Mouse (Mus musculus) limb, embryonic 14.5 days (tissue): ENCODE data around the gene Negr1. TPM values are rescaled to one million over a fixed set of nuclear protein-coding genes. Genes with fewer than 3 reads are reported as not detected.

Experiments
- ATAC-seq: fragments of 200-750 bp; cut with Nextera tagmentation; 2 replicates; pipeline ENCODE4 v1.8.0; 2017; ENCODE audit warnings: low read depth, moderate number of reproducible peaks, moderate TSS enrichment; ENCODE audit not compliant: low FRiP score
- DNase-seq: peaks from one replicate; pipeline ENCODE4 v3.0.0-alpha.2; 2015; ENCODE audit warnings: low spot score
- H3K27ac ChIP-seq: fragments of 300-500 bp; sonication (generic); replicated peaks from 2 replicates; pipeline ENCODE4 v1.5.1; 2014; ENCODE audit warnings: low read depth, mild to moderate bottlenecking, low read length, moderate library complexity, mixed read lengths
- H3K27me3 ChIP-seq: fragments of 300-500 bp; sonication (generic); 2 replicates; pipeline ENCODE4 v1.6.1; 2014; ENCODE audit warnings: low read length, mixed read lengths; ENCODE audit not compliant: control insufficient read depth, insufficient read depth
- H3K36me3 ChIP-seq: fragments of 300-500 bp; sonication (generic); 2 replicates; pipeline ENCODE4 v1.6.1; 2014; ENCODE audit warnings: mild to moderate bottlenecking, low read length, moderate library complexity, mixed read lengths; ENCODE audit not compliant: control insufficient read depth, insufficient read depth
- H3K4me1 ChIP-seq: fragments of 300-500 bp; sonication (generic); 2 replicates; pipeline ENCODE4 v1.6.1; 2014; ENCODE audit warnings: antibody characterized with exemption, low read length, mixed read lengths; ENCODE audit not compliant: control insufficient read depth, insufficient read depth
- H3K4me2 ChIP-seq: fragments of 300-500 bp; sonication (generic); replicated peaks from 2 replicates; pipeline ENCODE4 v1.6.1; 2014; ENCODE audit warnings: low read depth, mild to moderate bottlenecking, low read length, moderate library complexity; ENCODE audit not compliant: severe bottlenecking
- H3K4me3 ChIP-seq: fragments of 300-500 bp; sonication (generic); replicated peaks from 2 replicates; pipeline ENCODE4 v1.5.1; 2014; ENCODE audit warnings: low read length
- H3K9ac ChIP-seq: fragments of 300-500 bp; sonication (generic); 2 replicates; pipeline ENCODE4 v1.6.1; 2014; ENCODE audit warnings: mild to moderate bottlenecking, low read depth, low read length, moderate library complexity; ENCODE audit not compliant: severe bottlenecking
- H3K9me3 ChIP-seq: fragments of 300-500 bp; sonication (generic); 2 replicates; pipeline ENCODE4 v1.6.1; 2016; ENCODE audit warnings: low read length; ENCODE audit not compliant: control insufficient read depth
- POLR2A ChIP-seq: fragments of 200-500 bp; IDR thresholded peaks from 2 replicates; pipeline ENCODE4 v1.8.0; 2012; ENCODE audit warnings: inconsistent platforms, mild to moderate bottlenecking, moderate library complexity, borderline replicate concordance; ENCODE audit not compliant: insufficient read depth, insufficient read length; ENCODE audit errors: extremely low read depth
- WGBS: fragments of 180-500 bp; shearing (Covaris S2); extraction: QIAGEN DNeasy Blood & Tissue Kit; methylation state at CpG from one replicate; pipeline ENCODE4 v1.1.7; 2014; 5-methylcytosine and 5-hydroxymethylcytosine counted together
- polyA plus RNA-seq, 2 experiments: library from polyadenylated mRNA; depleted of rRNA in 1 of 2; stranded (reverse) in 1 of 2; unstranded in 1 of 2; fragments of >200 nt; fragmentation: Nextera tagmentation in 1 of 2; extraction: Ambion mirVana in 1 of 2; gene quantifications; 2 replicates each; pipeline versions ENCODE4 v1.2.1 to v1.2.3; 2012 to 2014

Gene Negr1
- polyA plus RNA-seq, 2 experiments = 5.1 to 6.2 TPM

DNA sequence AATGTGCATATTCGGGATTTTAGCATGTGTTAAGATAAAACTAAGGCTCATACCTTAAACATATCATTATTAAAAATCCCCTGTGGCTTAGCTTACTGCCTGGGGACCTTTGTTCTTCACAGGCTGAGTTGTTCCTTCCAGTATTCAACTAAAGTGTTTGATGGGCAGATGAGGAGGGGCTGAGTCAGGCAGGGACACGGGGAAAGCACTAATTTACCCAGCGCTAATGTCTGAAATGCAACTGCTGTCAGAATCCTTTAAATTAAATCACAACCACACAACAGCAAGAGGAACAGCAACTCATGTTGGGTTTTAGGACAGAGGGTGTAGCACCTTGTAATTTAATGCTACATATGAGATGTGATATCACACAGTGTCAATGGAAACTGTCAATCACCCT lies 71.3 kb downstream of the Negr1 start:
- no peak overlapping the region for H3K4me3 ChIP-seq
- no peak overlapping the region for H3K27ac ChIP-seq
- ATAC-seq (no peak), DNase-seq (no peak)
- no peaks in the 10 kb centered on the region for H3K36me3 ChIP-seq
- H3K4me2 ChIP-seq = no peak overlapping the region
- no peaks in the 10 kb centered on the region for H3K4me1 ChIP-seq
- no peaks in the 10 kb centered on the region for H3K27me3 ChIP-seq
- WGBS = 45% methylated on average over 3 of the region's 3 CpGs
- no peaks in the 10 kb centered on the region for H3K9me3 ChIP-seq
- TF ChIP-seq POLR2A = no peak
- no peak overlapping the region for H3K9ac ChIP-seq

GRCm38 (mm10) chr3:156639382-156639781 lies 77.8 kb downstream of the Negr1 start:
- Histone ChIP-seq H3K4me3 (no peak overlapping the region), H3K27ac (no peak overlapping the region), H3K4me2 (no peak overlapping the region), H3K9me3 (no peaks in the 10 kb centered on the region), H3K36me3 (no peaks in the 10 kb centered on the region), H3K27me3 (no peaks in the 10 kb centered on the region), H3K9ac (no peak overlapping the region), H3K4me1 (0 out of 2 replicates have a peak, but pooled peaks cover 3% of the 10 kb centered on the region)
- no peak for TF ChIP-seq POLR2A
- ATAC-seq (no peak), DNase-seq (no peak)
- 70% methylated on average over 3 of the region's 3 CpGs for WGBS

- Histone ChIP-seq H3K4me3 (no peak overlapping the region), H3K27ac (no peak overlapping the region), H3K9ac (no peak overlapping the region), H3K36me3 (no peaks in the 10 kb centered on the region), H3K9me3 (no peaks in the 10 kb centered on the region), H3K27me3 (no peaks in the 10 kb centered on the region), H3K4me1 (0 out of 2 replicates have a peak, but pooled peaks cover 3% of the 10 kb centered on the region), H3K4me2 (no peak overlapping the region)
- WGBS = 85% methylated on average over 3 of the region's 3 CpGs
- TF ChIP-seq POLR2A = no peak
- DNase-seq (peak; percentile 49), ATAC-seq (no peak)
Measured at GRCm38 (mm10) chr3:156643710-156644363, 82.2 kb downstream of the Negr1 start.

GRCm38 (mm10) chr3:156648378-156648777 lies 86.8 kb downstream of the Negr1 start:
- ATAC-seq (no peak), DNase-seq (no peak)
- Histone ChIP-seq H3K9ac (no peak overlapping the region), H3K27ac (no peak overlapping the region), H3K36me3 (no peaks in the 10 kb centered on the region), H3K4me2 (no peak overlapping the region), H3K27me3 (no peaks in the 10 kb centered on the region), H3K4me3 (no peak overlapping the region), H3K9me3 (no peaks in the 10 kb centered on the region), H3K4me1 (no peaks in the 10 kb centered on the region)
- WGBS = 75% methylated on average over 3 of the region's 3 CpGs
- no peak for TF ChIP-seq POLR2A

- Histone ChIP-seq H3K36me3 (no peaks in the 10 kb centered on the region), H3K27ac (no peak overlapping the region), H3K9ac (no peak overlapping the region), H3K27me3 (no peaks in the 10 kb centered on the region), H3K4me3 (no peak overlapping the region), H3K9me3 (no peaks in the 10 kb centered on the region), H3K4me1 (no peaks in the 10 kb centered on the region), H3K4me2 (no peak overlapping the region)
- DNase-seq = no peak
- 86% methylated on average over 2 of the region's 2 CpGs for WGBS
- no peak for ATAC-seq
- TF ChIP-seq POLR2A = no peak
Measured at GRCm38 (mm10) chr3:156662553-156662952, 101.0 kb downstream of the Negr1 start.
